Mouse (Mus musculus) CD8-positive naive resting alpha-beta T cell, adult 2 months (primary cell): ENCODE results near the gene Tex19.1.

Experiments
- DNase-seq, 2 experiments: peaks; one replicate each; pipeline ENCODE4 v3.0.0; 2022; ENCODE audit warnings: low read depth in 2 of 2, low spot score in 2 of 2

Gene Tex19.1

GRCm38 (mm10) chr11:121143325-121144015, 2.5 kb upstream of the Tex19.1 start:
- DNase-seq: no peak

- DNase-seq: no peak
Measured at GRCm38 (mm10) chr11:121148193-121148592, 2.2 kb downstream of the Tex19.1 start.

- no peak for DNase-seq
Measured at GRCm38 (mm10) chr11:121154203-121154602, 8.3 kb downstream of the Tex19.1 start.

- DNase-seq: no peak
Measured at GRCm38 (mm10) chr11:121156411-121156891, 10.5 kb downstream of the Tex19.1 start.

GRCm38 (mm10) chr11:121159971-121160370, 14.0 kb downstream of the Tex19.1 start, which contains the start of gene Uts2r:
Uts2r (plus strand) TSS chr11:121160271.
- DNase-seq: no peak

GRCm38 (mm10) chr11:121160636-121161346, 14.8 kb downstream of the Tex19.1 start:
- no peak for DNase-seq

GRCm38 (mm10) chr11:121163751-121164150, 17.8 kb downstream of the Tex19.1 start:
- DNase-seq: no peak

- DNase-seq: no peak
Measured at GRCm38 (mm10) chr11:121173203-121173602, 27.3 kb downstream of the Tex19.1 start.

GRCm38 (mm10) chr11:121174234-121174633, 28.3 kb downstream of the Tex19.1 start:
- no peak for DNase-seq

- DNase-seq: peak; percentile 24 to 56
Measured at GRCm38 (mm10) chr11:121176285-121177270, 30.6 kb downstream of the Tex19.1 start.

GRCm38 (mm10) chr11:121189681-121190080, 43.7 kb downstream of the Tex19.1 start:
- DNase-seq: no peak

GRCm38 (mm10) chr11:121192742-121193141, 46.8 kb downstream of the Tex19.1 start:
- DNase-seq: no peak

GRCm38 (mm10) chr11:121193415-121193814, 47.5 kb downstream of the Tex19.1 start:
- no peak for DNase-seq
